Mouse (Mus musculus) splenic B cell, adult 2 months (primary cell): ENCODE measurements around the gene Rerg.

Source experiments
- DNase-seq: peaks from one replicate; pipeline ENCODE4 v3.0.0-alpha.2; 2011; ENCODE audit warnings: low read depth, low spot score
- H3K27me3 ChIP-seq: 2 replicates; pipeline ENCODE4 v1.6.1; 2012; ENCODE audit warnings: mild to moderate bottlenecking, low read length, moderate library complexity, mixed read lengths; ENCODE audit not compliant: control insufficient read depth, poor library complexity, insufficient read depth, severe bottlenecking
- H3K36me3 ChIP-seq: 2 replicates; pipeline ENCODE4 v1.6.1; 2012; ENCODE audit warnings: mild to moderate bottlenecking, low read length, moderate library complexity, mixed read lengths; ENCODE audit not compliant: control insufficient read depth, poor library complexity, insufficient read depth, severe bottlenecking

Gene Rerg

DNA sequence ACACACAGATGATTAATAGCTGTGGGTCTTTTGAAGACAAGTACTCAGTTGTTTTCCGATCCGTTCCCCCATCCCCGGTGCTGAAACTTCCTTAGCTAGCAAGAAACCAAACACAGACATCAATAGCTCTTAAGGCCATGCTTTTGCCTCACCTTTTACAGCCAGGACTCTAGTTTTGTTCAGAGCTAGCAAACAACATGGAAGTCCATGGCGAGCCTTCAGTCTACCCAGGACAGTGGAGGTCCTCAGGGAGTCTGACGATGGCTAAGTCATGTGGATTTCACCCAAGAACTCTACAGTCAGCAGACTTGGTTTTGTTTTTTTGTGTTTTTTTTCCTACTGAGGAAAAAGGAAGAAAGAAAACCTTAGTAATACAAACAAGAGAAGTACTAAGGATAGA, 43.4 kb downstream of the Rerg start:
- no peaks in the 10 kb centered on the region for H3K36me3 ChIP-seq
- no peak for DNase-seq

GRCm38 (mm10) chr6:137126224-137126623, 44.1 kb downstream of the Rerg start:
- no peak for DNase-seq

More for the DNA sequence above, 43.4 kb downstream of the Rerg start:
- H3K27me3 ChIP-seq, result no peaks in the 10 kb centered on the region

DNA sequence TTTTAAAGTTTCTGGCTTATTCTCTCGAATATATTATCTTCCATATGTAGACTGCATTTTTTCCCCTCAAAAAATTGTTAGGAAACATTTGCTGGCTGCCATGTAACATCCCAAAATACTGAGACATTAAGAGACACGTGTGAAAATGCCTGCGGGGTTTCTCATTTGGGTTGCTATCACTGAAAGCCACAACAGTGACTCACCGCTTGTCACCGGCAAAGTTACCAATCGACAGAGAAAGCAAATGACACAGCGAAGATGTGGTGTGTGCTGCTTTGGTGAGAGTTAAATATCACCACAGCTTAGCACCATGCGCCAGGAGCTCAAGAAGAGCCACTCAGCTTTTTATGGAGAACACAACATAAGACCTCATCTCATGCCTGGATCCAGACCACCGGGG, 44.9 kb downstream of the Rerg start:
- Histone ChIP-seq H3K27me3 (no peaks in the 10 kb centered on the region), H3K36me3 (no peaks in the 10 kb centered on the region)
- DNase-seq, result no peak

More at GRCm38 (mm10) chr6:137126224-137126623, 44.1 kb downstream of the Rerg start:
- Histone ChIP-seq H3K27me3 (no peaks in the 10 kb centered on the region), H3K36me3 (no peaks in the 10 kb centered on the region)

DNA sequence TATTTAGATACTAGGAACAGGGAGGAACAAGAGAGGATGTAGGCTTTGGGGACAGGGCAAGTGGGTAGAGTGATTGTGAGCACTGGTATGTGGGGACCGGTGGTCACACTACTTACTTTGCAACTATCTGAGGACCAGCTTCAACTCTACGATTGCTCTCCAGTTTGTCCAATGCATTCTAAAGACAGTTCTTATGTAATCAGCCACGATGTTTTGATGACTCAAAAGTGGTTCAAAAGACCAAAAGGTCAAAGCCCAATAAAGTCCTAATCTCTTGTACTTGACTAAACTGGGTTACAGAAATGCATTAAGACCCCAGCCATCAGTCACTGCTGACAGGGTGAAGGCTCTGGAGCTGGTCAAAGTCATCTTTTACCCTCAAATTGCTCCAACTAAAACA, 45.3 kb downstream of the Rerg start:
- no peak for DNase-seq
- H3K36me3 ChIP-seq, result no peaks in the 10 kb centered on the region

GRCm38 (mm10) chr6:137116849-137117473, 53.3 kb downstream of the Rerg start:
- DNase-seq, result no peak
- no peaks in the 10 kb centered on the region for H3K27me3 ChIP-seq
- no peaks in the 10 kb centered on the region for H3K36me3 ChIP-seq

More for the DNA sequence above, 45.3 kb downstream of the Rerg start:
- H3K27me3 ChIP-seq, result no peaks in the 10 kb centered on the region

DNA sequence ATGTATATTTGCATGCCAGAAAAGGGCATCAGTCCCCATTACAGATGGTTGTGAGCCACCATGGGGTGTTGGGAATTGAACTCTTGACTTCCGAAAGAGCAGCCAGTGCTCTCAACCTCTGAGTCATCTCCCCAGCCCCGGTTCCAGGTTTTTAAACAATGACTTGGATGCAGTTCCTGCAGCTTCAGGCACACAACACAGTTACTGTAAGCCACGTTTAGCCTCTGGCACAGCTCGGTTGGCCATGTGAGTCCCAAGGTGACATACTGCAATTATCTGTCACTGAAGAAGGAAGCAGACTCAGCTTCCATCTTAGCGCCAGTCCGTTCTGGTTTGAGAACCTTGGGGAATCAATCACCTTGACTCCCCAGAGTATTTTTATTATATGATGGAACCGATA, 55.4 kb downstream of the Rerg start:
- Histone ChIP-seq H3K27me3 (no peaks in the 10 kb centered on the region), H3K36me3 (no peaks in the 10 kb centered on the region)
- DNase-seq, result no peak

DNA sequence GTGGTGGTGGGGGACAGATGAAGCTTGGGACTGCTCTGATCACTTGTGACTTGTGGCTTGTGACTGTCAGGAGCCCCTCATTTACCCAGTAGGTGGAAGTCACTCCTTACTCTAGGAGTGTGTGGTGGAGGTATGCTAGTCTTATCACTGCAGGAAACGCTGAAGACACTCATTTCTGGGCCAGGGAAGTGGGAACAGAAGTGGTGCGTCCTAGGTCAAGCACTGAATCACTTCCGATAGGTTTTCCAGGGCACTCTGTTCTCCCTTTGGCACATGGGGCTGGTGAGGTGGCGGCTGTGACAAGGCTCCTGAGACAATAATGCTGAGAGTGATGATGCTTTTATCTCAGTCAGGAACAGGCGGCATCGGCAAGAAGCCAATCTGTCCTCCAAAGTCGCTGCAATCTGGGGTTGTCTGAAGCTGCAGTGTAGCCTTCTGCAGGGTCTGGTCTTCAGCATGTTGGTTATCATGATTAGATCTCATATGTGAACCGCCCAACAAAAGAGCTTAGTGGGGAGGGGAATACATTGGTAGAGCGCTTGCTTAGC, 59.0 kb downstream of the Rerg start:
- DNase-seq, result no peak
- H3K27me3 ChIP-seq, result no peaks in the 10 kb centered on the region
- no peaks in the 10 kb centered on the region for H3K36me3 ChIP-seq

DNA sequence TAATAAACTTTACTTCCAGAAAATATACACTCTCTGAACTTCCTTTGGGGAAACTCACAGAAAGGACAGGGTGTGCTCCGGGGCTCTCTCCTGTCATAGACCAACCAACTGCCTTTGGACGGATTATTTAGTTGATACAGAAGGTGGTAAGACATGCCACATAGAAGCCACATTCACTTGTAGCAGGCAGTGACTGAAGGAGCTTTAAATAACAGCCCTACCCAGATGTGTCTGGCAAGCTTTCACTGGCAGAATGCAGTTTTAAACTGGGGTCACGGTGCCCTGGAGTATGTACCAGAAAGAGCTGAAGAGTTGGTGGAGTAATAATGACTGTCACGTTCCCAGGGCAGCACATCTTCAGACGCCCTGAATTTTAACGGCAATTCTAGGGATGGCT, 59.5 kb downstream of the Rerg start:
- no peaks in the 10 kb centered on the region for H3K36me3 ChIP-seq
- DNase-seq, result no peak
- H3K27me3 ChIP-seq, result no peaks in the 10 kb centered on the region

- DNase-seq, result no peak
- Histone ChIP-seq H3K27me3 (no peaks in the 10 kb centered on the region), H3K36me3 (no peaks in the 10 kb centered on the region)
Measured at GRCm38 (mm10) chr6:137109811-137110777, 60.2 kb downstream of the Rerg start.

GRCm38 (mm10) chr6:137105285-137105684, 65.0 kb downstream of the Rerg start:
- no peak for DNase-seq
- Histone ChIP-seq H3K36me3 (no peaks in the 10 kb centered on the region), H3K27me3 (no peaks in the 10 kb centered on the region)

DNA sequence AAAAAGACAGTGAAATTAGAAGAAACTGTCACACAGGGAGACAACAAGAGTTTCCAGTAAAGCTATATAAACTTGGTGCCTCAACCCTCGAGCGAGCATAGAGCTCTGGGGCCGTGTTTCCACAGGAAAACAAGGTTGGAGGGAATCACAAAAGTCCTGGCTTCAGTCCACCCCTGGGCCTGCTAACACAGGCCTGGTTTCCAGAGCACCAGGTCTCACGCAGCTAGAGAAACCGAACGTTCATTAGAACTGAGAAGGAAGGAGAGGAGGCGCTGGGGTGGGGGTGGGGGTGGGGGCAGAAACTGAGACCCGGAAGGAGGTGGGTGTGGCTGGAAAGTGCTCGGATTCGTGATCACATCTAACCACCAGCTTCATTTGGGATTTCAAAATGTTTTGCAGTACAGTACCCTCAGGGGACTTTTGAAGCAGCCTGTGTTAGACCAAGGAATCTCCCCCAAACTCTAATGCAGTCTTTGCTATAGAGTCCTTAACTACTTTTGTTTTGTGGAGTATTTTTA, 67.6 kb downstream of the Rerg start:
- DNase-seq, result peak; percentile 36
- no peaks in the 10 kb centered on the region for H3K36me3 ChIP-seq

GRCm38 (mm10) chr6:137101886-137102661, 68.2 kb downstream of the Rerg start:
- H3K27me3 ChIP-seq, result no peaks in the 10 kb centered on the region
- H3K36me3 ChIP-seq, result no peaks in the 10 kb centered on the region
- DNase-seq, result no peak

More for the DNA sequence above, 67.6 kb downstream of the Rerg start:
- no peaks in the 10 kb centered on the region for H3K27me3 ChIP-seq

GRCm38 (mm10) chr6:137100259-137100658, 70.0 kb downstream of the Rerg start:
- H3K36me3 ChIP-seq, result no peaks in the 10 kb centered on the region
- no peaks in the 10 kb centered on the region for H3K27me3 ChIP-seq
- no peak for DNase-seq
